Mouse (Mus musculus): ENCODE data around the gene Prss27. TPM values are rescaled to one million over a fixed set of nuclear protein-coding genes. Genes with fewer than 3 reads are reported as not detected.
"Not testable (repeated sequence)": the region's sequence is repeated elsewhere in the genome, so short reads cannot be mapped to it uniquely, and the experiment has no call there.

Prss27 gene
- total RNA-seq, 4 experiments from 2014 or later = not detected

DNA sequence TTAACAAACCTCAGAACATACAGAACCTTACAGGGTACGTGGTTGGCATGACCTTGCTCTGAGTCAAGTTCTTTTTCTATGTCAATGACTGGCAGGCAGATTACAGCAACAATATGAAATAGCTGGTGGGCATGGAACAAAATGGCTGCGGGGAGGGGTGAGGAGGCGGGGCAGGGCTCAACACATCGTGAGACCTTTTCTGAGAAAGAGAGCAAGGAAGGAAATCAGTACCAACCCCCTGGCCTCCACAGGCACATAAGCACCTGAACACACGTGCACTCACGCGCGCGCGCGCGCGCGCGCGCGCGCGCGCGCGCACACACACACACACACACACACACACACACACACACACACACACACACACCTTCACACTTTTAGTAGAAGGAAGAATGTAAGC, 7.4 kb upstream of the Prss27 start:
- no peak for DNase-seq (ENCODE audit: low spot score in 2 of 2)

DNA sequence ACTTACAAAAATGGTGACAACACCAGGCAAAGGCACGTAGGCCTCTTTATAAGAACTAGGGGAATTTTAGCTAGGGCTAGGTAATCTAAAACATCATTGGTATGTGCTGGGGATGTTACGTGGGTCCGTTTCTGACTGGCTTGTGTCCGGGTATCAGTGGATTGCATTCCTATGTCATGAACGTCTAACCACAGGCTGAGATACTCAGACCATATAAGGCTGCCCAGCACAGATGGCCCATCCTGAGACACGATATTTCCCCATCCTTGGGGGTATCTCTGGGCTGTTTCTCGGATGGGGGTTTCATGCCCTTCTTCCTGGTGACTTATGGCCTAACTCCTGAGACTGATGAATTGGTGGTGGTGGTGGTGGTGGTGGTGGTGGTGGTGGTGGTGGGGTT, 2.9 kb upstream of the Prss27 start:
- DNase-seq (ENCODE audit: low spot score in 2 of 2) = no peak

DNA sequence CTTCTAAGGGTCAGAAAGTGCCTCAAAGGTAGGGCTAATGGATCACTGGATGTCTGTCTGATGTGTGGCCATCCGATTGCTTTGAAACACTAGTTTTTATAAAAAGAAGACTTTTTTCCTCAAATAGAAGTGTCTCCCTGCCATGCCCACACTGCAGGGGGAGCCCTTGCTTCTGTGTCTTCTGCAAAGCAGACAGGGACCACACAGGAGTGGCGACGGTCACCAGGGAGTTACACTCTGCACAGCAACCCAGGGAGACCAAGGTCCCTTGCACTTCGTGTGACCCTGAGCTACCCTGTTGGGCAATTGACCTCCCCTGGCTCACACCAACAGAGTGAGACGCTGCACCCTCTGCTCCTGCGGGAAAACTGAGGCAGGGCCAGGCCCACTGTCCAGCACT, 990 bp upstream of the Prss27 start:
- DNase-seq (ENCODE audit: low spot score in 2 of 2) = no peak

DNA sequence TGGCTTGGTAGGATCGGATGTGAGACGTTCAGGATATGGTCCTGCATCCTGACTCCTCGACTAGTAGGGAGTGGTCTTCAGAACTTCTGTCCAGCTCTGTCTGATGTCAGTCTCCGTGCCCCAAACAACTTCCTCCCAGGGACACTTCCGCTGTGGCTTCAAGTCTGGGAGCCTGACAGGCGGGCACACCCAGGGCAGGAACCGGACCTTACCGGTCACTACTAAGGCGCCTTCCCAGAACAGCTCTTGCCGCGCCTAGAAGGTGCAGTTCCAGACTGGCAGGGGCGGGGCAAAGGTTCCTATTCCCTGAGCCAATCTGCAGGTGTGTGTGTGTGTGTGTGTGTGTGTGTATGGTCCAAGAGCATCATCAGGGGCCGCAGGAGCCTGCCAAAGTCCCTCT, 584 bp upstream of the Prss27 start:
- no peak for DNase-seq (ENCODE audit: low spot score in 2 of 2)

DNA sequence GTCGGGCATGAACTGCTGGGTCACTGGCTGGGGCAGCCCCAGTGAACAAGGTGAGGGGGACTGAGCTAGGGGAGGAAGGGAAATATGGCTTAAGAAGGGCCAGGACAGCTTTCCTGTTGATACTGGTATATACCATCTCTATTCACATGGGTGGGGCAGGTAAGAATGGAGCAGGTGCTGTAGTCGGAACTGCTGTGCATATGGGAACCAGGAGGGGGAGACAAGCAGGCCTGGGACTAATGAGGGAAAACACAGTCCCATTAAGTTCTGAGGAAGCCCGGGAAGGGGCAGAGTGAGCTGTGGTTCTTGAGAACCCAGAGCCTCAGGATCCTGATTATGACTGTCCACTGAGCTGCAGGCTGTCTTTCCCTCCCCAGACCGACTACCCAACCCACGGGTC, 6.5 kb downstream of the Prss27 start:
- DNase-seq (ENCODE audit: low spot score in 2 of 2) = no peak

DNA sequence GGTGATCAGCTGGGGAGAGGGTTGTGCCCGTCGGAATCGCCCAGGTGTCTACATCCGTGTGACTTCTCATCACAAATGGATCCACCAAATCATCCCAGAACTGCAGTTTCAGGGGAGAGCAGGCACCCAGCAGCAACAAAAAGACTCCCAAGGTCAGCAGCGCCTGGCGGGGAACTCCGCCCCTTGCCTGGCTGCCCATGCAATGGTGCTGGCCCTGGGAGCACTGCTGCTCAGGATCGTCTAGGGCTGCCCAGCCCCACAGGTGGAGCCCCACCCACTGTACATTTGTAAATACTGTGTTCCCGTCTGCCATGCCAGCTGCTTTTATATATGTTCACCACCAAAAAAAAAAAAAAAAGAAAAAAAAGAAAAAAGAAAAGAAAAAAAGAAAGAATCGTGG, 7.7 kb downstream of the Prss27 start:
- no peak for DNase-seq (ENCODE audit: low spot score in 2 of 2)

DNA sequence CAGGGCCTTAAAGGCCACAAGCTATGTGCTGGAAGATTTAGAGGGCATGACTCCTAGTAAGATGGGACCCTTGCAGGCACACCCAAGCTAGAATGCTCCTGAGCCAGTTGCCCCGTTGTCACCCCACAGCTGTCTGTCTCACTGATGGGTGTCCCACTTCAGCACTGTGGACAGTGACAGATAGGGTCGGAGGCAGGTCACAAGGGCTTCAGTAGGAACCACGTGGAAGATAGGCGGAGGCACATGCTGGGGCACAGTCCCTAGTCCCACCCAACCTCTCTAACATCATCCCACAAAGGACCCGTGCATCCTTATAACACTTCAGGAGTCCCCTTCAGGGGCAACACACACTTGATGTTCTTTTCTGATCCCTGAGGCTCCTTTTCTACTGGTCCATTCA, 8.1 kb downstream of the Prss27 start:
- DNase-seq (ENCODE audit: low spot score in 2 of 2) = no peak

DNA sequence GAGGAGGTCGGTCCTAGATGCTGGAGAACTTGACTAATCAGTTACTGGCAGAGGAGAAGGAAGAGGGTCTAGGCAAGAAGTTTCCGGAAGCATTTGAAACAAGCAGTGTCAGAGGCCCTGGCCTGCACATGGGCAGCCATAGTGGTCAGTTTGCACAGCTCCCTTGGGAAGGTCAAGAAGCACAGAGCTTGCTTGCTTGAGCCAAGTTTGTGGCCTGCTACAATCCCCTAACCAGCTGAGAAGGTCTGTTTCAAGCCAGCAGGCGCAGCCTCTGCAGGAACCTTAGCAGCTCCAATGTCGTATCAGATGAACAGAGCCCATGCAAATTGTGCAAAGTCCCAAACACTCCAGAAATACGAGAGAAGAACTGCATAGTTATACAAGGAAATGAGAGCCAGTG, 10.1 kb downstream of the Prss27 start:
- DNase-seq (ENCODE audit: low spot score in 2 of 2) = no peak

DNA sequence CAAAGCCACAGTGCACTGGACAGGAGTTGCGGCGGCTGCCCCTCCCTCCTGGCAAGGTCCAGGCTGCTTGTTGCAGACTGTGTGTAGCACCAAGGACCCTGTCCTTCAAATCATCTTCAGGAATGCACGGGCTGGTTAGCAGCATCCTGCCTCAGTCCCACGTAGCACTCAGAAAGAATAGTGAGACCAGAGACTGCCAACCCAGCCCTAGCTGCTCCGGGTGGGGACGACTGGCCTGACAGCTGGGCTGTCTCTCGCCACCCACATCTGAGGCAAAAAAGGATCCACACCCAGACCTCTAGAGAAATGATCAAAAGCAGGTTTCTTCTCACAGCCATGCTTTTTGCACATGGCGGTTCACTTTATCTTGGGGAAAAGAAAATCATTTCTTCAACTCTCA, 11.1 kb downstream of the Prss27 start:
- DNase-seq (ENCODE audit: low spot score in 2 of 2) = peak in 1 of 2 experiments; percentile 62

DNA sequence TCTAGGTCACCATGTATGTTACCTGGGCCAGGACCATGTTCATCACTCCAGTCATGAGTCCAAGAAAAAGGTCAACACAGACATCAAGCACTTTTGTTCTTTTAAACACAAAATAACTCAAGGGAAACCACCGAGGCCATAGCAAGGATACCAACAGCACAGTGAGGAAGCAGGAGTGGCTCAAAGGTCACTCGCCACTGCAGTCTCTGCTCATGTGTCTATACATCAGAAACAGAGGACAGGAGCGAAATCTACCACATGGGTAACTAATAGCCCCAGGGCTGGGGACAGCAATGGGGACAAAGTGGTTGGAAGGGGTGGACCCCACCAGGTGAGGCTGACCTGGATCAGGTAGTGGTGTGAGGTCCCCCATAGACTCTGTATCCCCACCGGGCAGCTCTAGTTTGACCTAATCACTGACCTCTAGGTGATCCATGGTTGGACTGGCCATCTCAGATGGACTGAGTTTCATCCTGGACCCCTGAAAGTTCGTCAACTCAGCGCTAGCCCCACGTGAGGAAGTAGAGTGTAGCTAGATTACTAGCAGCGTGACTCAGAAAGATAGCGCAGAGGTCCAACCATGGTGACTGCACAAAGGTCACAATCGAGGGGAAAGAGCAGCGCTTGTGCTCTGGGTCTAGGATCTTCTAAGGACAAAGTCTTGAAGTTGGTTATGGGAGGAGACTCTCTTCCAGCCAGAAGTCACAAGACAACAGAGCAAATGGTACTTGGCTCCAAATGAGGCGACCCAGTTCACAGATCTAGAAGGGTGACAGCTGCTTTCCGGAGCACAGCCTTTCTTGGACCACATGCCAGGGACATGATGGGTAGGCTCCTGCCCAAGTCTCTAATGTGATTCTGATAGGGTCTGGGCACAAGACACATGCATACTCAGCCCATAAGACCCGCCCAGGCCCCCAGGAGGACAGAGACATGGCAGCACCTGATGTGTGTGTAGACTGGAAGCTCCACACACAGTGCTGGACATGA, 19.0 kb downstream of the Prss27 start:
- no peak for DNase-seq (ENCODE audit: low spot score in 2 of 2)

DNA sequence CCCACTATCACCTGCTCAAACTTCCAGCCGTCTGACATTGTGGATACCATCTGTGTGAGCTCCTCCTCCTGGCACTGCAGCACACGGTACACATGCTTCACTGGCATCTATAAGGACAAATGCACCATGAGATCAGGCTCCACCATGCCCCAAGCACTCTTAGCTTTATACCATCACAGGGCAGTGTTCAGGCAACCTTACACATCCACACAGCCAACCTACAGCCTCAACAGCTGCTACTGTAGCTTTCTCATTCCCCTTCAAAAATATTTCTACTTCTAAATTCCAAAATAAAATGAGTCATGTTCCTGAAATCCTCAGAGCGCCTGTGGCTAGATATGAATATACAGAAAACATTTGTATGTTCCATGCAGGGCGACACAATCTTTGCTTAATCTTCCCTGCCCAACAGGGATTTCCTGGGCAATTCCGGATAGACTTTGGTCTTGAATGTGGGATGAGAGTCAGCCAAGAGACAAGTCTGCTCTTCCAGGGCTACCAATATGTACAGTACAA, 19.8 kb downstream of the Prss27 start:
- DNase-seq (ENCODE audit: low spot score in 2 of 2) = no peak

DNA sequence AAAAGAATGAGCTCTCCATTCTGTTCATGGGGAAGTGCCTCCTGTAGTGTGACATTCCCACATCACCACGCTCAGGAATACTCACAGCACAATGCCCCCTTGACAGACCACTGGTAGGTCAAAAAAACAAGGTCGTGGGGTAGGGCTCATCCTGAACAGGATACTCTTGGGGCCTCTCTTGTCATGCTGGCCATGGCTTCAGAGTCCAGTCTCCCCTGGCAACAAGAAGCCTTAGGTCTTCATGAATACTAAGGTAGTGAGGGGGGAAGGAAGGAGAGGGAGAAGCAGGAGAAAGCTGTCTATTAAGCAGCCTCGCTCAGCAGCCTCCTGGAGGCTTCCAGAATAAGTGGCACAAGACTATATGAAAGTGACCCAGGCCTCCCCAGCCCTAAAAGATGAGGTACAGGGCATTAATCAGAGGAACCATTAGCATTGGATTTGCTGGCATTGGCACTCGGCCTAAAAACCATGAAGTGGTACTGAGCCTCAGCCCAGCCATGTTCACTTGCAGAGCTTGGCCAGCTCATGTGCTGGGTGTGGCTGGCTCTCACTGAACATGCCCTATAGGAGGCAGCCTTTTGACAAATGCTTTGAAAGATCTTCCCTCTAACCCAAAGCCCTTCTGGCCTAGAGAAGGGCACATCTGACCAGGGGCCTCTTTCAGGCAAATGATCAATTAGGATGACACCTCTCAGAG, 24.7 kb downstream of the Prss27 start:
- DNase-seq (ENCODE audit: low spot score in 2 of 2) = no peak

DNA sequence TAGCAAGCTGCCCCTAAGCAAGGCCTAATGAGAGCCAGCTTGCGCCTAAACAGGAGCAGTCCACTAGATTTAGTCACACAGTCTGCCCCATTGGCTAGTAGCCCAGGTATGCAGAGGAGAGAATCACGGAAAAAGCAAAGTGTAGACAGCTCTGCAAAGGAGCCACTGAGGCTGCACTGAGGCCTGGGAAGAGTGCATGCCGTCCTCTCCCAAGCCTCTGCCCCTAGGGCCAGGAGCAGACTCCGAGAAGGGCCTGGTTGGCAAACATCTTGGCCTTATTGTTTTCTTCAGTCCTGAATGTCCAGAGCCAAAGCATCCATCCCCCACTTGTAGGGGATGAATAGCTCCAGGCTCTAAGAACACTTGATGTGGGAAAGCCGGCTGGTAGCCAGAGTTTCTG, 30.3 kb downstream of the Prss27 start:
- DNase-seq (ENCODE audit: low spot score in 2 of 2) = peak in 1 of 2 experiments; percentile 50

DNA sequence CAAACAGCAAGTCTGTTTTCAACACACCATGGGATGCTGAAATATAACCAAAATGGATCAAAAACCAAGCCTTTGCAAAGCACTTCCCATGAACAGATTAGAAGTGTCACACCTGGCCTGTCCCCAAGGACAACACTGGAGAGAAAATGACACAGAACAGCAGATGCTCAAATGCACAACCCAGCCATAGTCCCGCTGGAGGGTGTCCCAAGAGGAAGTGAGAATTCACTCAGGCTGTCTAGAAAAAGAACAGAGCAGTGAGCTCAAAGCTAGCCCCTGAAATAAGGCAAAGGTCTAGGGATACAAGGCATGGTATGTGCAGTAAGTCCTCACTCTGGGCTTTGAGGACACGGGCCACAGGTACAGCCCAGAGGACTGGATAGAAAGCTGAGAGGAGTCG, 31.6 kb downstream of the Prss27 start:
- DNase-seq (ENCODE audit: low spot score in 2 of 2) = no peak

DNA sequence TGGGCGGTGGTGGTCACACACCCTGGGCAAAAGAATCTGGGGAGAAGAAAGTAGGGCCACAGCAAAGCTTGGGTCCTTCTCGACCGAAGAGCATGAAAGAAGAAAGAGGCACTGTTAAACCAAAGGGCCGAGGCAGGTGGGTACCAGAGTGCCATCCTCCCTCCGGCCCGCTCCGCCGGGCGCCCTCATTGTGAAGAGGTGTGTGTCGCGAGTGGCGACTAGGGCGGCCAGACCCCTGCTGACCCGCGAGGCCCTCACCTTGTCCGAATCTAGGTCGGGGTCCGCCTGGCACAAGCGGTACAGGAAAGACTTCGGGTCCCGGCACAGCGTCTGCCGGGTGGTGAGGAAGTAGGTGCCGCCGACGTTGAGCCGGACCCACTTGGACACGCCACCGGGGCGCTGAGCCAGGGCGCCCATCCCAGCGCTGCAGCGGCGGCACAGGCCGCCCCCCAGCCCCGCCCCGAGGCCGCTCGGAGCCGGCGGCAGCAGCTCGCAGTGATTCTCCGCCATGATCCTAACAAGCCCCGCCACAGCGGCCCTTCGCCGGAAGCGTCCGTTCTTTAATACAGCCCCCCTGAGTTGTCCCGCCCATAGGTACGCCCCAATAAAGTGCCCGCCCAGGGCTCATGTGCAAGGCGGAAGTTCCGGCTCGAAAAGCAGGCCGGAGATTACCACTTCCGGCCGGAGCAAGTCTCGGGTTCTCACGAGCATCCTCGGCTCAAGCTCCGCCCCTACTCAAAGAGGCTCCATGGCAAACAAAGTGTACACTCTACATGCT, 35.2 kb downstream of the Prss27 start, which contains the start of gene Kctd5:
Gene Kctd5, minus strand, starts transcription at position 567 of the 778 bp plus-strand sequence.
- peak; percentile 89 to 96 for DNase-seq (ENCODE audit: low spot score in 2 of 2)

DNA sequence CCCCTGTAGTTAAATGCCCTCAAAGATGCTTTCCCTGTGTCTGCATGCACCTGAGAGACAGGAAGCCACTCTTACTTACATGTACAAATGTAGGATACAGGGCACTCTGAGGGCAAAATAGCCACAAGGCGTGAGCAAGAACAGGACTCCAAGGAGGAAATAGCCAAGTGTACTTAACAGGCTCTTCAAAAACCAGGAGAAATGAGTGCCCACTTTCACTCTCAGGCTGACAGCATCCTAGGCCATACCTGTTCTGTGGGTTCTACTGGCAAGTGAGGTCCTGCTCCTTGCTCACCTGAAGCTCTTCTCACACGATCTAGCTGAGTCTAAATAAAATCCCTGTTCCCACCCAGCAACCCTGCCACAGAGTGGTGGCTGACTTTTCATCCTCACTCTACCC, 39.2 kb downstream of the Prss27 start:
- no peak for DNase-seq (ENCODE audit: low spot score in 2 of 2)

DNA sequence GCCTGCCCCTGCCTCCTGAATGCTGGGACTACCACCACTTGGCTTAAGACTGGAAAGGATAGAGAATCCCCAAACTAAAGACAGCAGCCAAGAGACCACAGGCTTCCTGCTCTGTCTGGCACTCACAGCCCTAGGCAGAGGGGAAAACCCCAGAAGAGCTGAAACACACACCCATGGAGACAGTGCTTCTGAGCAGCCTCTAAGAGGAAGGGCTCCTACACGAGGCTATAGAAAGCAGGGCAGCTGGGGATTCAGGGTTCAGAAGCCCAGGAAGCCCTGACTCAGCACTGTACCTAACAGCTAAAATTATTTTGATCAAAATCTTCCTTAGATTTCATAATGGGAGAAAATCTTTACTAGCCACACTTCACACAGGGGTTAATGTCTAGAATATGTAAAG, 46.6 kb downstream of the Prss27 start:
- DNase-seq (ENCODE audit: low spot score in 2 of 2) = no peak

DNA sequence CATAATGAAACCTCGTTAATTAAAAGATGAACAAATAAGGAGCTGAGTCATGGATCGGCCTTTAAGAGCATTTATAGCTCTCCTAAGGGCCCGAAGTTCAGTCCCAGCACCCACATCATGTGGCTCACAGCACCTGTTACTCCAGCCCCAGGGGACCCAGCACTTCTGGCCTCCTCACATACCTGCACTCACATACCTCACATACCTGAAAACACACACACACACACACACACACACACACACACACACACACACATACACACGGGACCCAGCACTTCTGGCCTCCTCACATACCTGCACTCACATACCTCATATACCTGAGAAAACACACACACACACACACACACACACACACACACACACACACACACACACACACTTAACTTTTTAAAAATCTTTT, 48.5 kb downstream of the Prss27 start:
- DNase-seq (ENCODE audit: low spot score in 2 of 2) = not testable (repeated sequence)

DNA sequence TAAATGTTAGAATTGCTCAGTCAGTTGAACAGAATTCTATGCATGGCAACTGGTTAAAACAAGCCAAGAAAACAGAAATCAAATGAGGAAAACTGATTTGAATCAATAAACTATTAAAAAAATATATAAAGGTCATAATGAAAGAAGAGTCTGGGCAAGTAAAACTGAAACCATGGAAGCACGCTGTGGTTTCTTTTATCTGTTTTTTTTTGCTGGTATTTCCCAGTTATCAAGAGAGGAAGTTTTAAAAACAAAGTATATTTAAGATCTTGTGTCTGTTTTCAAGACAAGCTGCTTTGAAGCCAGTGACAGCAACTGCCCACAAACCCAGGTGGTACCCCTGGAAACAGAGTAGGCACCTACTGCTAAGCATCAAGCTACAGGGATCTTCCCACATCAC, 52.6 kb downstream of the Prss27 start:
- DNase-seq (ENCODE audit: low spot score in 2 of 2) = no peak

All from left cerebral cortex, adult 8-10 months (tissue).